Mouse (Mus musculus) right cerebral cortex, adult 18-20 months (tissue): ENCODE measurements around the gene Plekhg1.

Source experiments
- DNase-seq: peaks from one replicate; pipeline ENCODE4 v3.0.0; 2022; ENCODE audit warnings: mixed read lengths

Gene Plekhg1

DNA sequence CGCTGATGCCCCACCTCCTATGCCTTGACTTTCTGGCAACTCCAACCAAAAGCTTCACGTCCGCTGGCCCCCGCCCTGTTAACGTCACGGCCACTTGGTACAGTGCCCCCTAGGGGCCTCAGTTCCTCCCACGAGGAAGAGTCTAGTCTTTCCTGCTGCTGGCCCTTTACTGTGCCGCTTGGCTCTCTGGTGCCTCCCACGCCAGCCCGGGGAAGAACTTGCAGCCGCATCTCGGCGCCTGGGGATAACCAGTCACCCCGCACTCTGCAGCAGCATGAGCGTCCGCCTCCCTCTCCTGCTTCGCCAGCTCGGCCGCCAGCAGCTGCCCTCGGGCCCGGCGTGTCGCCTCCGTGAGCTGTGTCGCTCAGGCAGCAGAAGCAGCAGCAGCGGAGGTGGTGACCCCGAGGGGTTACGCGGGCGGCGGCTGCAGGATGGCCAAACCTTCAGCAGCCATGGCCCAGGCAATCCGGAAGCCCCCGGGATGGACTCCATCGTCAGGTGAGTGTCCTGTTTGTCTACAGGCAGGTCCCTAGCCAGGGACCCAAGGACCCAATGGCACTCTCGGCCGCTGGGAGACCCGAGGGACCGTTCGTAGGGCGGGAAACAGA is 232.9 kb downstream of the Plekhg1 start, which contains the start of gene Mthfd1l:
Mthfd1l (plus strand) TSS at position 138 of the 608 bp plus-strand sequence.
- peak; percentile 89 for DNase-seq

DNA sequence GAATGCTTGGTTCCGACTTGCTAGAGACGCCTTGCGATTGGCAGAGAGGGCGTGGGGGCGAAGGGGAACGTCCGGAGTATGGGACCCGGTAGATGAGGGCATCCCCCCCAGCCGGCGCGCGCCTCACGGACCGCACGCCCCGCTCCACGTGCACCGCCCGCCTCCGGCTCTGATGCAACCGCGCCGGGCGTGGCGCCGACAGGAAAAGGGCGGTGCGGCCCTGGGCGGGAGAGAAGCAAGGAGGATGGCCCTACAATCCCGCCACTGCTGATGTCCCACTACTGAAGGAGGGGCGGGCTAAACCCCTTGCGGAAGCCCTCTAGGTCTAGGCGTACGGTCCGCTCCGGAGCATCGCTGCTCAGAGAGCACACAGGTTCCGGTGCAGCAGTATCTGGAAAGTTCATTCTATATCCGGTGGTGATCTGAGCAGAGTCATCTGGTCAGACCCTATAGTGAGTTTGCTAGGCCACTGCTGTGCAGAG is 233.5 kb downstream of the Plekhg1 start:
- peak; percentile 88 for DNase-seq

DNA sequence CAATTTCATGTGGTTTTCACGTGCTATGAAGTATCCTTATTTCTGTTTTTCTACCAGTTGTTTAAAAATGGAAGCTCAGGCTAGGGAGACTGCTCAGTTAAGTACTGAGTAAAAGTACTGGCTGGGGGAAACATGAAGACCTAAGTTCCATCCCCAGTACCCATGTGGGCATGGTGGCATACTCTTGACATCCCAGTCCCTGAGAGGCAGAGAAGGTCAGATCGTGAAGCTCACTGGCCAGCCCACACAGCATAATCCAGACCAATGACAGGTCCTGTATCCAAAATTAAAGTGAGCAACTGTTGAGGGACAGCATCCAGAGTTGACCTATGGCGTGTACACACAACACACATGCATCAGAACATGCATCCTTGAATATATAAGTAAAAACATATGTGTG is 234.2 kb downstream of the Plekhg1 start:
- DNase-seq: no peak

DNA sequence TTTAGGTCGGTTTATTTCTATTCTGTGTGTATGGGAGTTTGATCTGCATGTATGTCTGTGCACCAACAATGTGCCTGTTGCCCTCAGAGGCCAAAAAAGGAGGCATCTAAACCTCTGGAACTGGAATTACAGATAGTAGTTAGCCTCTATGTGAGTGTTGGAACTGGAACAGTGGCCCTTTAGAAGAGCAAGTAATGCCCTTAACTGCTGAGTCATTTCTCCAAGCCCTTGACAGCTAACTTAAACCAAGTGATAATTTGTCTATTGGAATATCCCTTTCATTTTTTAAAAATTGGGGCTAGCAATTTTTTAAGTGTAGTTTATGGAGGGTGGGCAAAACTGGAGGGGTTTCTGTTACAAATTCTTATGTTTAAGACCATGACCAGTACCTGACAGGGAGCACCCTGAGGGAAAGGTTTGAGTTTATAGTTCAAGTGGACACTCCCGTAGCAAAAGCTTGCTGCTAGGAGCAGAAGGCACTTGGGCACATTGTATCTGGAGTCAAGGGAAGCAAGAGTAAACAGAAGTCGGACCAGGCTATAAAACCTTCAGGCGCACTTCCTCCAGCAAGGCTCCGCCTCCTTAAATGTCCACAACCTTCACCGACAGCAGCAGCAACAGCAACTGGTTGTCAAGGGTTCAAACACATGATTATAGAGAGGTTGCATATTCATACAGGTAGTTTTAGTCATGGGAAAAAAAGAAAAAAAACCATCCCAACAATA is 235.9 kb downstream of the Plekhg1 start:
- no peak for DNase-seq

DNA sequence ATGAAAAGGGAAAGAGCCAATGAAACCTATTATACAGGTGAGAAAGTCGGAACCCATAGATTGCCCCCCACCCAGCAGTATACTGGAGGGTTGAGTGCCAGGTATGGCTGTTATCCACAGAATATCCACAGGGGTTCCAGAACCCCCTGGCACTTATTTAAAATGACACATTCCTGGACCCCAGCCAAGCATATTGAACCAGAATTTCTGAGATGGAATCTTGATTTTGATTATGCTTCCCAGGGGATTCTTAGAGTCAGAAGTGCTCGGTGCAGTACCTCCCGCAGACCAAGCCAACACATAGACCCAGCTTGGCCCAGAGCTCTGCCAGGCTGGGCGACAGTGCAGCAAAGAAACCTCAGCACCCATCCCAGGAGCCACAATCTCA is 236.5 kb downstream of the Plekhg1 start:
- no peak for DNase-seq

DNA sequence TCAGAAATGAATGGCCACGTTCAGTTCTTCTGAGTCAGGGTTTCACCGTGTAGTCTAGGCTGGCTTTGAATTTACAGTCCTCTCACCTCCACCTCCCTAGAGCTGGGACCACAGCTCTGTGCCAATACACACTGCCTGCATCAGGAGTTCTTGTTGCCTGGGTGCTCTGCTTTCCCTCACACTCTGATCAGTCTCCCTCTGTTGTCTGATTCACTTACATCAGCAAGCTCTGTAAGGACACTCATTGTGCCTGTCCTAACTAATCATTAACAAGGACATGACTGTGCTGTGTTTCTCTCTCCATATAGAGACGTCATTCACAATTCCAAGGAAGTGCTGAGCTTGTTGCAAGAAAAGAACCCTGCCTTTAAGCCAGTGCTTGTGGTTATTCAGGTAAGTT is 238.2 kb downstream of the Plekhg1 start:
- no peak for DNase-seq

DNA sequence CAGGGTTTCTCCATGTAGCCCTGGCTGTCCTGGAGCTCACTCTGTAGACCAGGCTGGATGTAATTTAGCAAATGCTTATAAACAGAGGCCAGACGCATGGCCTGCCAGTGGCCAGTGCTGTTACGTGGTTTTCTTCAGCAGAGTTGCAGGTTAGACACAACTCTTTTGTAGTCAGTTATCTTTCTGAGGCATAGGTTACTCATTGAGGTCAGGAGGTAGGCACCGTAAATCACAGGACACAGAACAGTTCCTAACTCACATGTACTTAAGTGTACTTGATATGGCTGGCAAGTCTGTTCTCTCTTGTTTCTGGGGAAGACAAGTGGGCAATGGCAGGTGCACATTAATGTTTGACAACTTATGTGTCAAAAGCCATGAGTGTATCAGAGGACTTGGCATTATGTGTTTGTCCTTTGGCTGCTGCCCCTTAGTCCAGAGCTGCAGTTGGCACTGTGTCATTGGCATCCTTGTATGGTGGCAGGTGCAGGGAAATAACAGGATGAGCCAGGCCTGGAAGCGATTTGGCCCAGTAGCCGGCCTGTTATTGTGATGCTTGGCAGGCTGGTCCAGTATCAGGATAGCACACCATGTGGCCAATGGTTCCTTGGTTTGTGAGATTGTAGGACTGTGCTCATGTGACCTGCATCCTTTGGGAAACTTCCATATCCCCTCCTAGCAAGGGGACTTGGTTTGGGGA is 238.8 kb downstream of the Plekhg1 start:
- no peak for DNase-seq

DNA sequence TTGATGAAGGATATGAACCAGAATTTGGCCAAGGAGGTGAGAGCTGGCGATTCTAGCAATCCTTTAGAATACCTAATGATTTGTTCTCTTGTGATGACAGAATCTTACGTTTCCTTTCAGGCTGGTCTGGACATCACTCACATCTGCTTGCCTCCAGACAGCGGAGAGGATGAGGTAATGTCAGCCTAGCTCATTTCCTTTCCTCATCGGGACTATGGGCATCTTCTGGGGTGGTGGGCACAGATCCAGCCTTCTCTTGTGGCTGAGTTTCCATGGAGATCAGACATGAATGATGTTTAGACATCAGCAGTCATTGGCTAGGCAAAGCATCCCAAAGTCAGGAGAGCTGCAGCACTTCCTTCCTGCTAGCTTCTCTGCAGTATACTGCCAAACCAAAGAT is 240.1 kb downstream of the Plekhg1 start:
- no peak for DNase-seq

DNA sequence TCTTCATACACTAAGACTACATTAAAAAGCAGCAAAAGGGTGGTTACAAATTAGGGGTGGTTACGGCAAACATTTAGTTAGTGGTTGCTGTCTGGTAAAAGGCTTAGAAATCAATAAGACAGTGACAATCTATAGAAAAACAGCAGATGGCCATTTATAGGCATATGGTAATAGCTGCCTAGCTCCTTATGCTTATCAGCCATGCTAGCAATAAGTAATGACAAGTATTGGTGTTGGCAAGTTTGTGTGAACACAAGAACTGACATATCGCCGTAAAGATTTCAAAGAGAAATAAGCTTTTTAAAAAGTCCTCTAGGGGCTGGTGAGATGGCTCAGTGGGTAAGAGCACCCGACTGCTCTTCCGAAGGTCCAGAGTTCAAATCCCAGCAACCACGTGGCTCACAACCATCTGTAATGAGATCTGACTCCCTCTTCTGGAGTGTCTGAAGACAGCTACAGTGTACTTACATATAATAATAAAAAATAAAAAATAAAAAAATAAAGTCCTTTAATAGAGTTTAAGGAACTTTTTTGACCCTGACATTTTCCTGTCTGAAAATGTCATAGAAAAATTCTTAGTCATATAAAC is 250.2 kb downstream of the Plekhg1 start:
- no peak for DNase-seq

DNA sequence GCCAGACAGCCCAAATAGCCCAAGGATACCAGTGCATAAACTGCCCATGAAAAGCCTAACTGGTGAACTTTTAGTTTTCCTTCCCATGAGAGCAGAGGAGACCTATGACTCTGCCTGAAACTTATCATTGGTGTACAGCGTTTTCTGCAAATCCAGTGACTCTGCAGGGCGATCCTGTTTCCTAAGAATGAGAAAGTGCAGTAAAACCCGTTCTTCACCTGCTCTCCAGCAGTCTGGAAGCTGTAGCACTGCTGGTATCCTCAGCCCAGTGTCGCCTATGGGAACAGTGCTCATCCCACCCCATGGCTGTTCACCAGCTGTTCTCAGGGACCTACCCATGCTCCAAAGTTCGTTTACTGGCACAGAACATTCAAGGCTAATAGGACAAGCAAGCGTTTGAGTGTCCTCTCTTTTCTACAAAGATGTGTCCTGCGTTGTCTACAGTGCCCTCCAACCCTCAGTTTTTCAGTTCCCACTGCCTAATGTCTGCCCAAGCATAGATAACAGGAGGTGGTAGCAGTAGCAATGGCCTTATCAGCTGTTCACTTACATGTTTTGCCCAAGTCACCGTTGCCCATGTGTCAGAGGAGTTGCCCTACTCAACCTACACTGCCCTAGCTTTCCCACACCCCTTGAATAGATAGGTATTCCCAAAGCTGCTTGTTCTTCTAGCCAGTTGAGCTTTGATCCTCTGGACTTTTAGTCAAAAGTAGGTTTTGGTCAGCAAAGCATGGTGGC is 253.4 kb downstream of the Plekhg1 start:
- DNase-seq: no peak

DNA sequence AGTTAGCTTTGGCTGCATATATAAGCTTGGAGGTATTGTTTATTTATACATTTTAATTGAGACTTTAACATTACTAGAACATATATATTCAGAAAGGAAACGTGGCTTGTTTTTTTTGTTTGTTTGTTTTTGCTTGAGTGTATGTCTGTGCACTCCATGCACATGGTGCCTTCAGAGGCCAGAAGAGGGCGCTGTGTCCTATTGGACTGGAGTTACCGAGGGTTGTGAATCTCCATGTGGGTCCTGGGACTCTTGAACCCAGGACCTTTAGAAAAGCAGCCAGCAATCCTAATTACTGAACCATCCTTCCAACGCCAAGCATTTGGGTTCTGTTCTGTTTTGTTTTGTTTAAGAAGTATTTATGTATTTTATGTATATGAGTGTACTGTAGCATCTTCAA is 255.1 kb downstream of the Plekhg1 start:
- no peak for DNase-seq

DNA sequence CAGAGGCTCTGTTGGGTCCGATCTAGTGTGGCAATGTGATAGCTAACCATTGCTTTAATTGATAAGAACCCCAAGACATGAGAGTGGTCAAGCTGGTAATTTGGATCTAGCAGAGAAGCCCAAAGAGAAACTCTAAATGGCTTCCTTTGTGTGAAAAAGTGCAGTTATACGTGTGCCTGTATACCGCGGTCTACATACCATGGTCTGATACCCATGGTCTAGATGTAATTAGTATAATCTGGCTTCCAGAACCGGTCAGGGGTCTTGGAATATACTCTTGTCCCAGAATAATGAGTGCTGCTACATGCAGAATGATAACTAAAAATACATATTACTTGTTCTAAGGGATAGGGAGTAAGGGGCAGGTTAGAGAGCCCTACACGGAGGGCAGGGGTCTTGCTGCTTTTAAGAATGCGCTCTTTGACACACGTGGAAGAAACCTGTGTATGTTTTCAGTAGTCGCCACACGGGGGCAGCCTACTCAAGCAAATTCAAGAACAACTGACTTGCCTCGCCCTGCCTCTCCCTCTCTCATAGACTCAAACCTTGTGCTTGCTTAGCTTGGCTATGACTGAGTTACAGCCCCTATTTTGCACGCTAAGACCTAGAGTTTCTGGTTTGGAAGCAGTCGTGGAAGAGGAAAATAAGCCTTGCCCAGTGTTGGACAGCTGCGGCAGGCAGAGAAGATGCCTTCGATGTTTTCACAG is 256.2 kb downstream of the Plekhg1 start:
- peak; percentile 68 for DNase-seq

DNA sequence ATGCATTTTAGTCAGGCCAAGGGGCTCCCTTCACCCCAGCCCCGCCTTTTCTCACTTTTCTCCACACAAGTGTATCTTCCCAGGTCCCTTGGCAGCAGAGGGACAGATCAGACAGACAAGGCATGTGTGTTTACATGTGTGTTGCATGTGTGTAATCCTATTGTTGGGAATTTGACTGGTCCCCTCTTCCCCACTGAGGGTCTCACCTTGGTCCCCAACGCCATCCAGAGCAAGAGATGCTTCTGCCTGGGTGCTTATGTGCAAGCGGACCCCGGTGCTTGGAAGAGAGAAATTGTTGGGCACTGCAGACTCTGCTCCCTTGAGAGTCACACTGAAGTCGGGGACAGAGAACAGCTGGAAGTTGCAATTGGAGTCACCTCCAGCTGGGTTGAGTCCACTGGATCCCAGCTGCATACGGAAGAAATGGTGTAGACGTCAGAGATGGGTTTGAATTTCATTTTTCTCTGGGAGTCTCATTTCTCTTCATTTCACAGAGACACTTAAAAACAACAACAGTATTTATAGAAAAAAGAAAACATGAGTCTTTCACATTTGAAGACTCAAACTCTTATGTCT is 257.8 kb downstream of the Plekhg1 start:
- no peak for DNase-seq

DNA sequence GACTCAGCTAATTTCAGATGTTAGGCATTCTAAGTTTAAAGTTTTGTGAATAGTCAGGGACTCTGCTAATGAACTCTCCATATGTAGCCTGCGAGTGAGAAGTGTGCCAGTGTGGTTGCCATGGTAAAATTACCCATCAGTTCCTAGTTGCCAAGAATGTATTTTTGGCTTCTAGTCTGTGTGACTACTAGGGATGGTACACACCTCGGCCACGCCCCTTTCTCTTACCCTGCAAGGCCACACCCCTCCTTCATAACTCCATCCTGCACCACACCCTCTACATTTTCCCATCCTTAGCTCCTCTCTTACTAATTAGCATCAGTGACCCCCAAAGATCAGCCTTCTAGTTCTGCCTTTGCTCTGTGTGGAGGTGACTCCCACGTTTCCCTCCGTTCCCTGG is 262.5 kb downstream of the Plekhg1 start:
- DNase-seq: no peak

DNA sequence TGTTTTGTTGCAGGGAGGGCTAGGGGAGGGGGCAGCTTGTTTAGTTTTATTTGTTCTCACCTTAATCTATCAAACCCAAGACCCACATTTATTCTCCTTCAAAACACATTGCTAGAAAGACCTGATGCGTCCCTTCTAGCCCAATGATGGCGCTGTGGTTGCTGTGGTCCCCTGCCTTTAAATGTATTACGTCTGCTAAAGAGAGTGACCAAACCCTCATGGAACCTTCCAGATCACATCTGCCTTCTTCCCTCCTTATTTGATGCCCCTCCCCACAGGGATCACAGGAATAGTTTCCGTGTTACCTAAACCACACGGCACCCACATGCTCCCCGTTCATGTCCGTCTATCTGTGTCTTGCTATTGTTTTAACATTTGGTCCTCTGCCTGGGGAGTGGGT is 265.0 kb downstream of the Plekhg1 start:
- DNase-seq: no peak

DNA sequence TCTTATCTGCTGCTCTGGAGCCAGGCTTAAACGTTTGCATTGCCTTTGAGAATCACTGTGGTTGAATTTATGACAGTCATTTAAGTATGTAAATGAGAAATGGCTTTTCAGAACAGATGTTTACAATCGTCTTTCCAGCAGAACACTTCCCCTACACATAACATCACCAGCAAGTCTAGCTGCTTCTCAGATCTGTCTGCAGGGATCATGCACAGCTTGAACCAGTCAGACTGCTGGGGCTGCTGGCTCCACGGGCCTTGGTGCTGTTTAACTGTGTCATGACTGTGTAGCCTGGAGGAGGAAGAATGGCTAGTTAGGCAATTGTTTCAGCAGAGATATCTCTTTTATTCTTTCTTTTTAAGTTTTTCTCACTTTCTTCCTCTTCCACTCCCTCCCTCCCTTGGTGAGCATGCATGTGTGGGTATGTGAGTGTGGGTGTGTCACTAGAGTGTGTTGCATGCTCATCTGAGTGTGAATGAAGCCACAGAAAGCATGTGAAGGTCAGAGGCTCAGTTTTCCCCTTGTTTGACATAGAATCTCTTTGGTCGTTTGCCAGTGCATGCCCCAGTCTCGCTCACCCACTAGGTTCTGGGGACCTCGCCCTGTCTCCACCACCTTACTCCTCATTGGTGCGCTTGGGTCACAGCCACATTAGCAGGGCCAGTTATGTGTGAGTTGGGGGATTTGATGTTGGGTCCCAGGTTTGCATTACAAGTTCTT is 266.3 kb downstream of the Plekhg1 start:
- peak; percentile 11 for DNase-seq
